8 mouse cellular contexts compared by ENCODE assay signal in the genomic region with DNA sequence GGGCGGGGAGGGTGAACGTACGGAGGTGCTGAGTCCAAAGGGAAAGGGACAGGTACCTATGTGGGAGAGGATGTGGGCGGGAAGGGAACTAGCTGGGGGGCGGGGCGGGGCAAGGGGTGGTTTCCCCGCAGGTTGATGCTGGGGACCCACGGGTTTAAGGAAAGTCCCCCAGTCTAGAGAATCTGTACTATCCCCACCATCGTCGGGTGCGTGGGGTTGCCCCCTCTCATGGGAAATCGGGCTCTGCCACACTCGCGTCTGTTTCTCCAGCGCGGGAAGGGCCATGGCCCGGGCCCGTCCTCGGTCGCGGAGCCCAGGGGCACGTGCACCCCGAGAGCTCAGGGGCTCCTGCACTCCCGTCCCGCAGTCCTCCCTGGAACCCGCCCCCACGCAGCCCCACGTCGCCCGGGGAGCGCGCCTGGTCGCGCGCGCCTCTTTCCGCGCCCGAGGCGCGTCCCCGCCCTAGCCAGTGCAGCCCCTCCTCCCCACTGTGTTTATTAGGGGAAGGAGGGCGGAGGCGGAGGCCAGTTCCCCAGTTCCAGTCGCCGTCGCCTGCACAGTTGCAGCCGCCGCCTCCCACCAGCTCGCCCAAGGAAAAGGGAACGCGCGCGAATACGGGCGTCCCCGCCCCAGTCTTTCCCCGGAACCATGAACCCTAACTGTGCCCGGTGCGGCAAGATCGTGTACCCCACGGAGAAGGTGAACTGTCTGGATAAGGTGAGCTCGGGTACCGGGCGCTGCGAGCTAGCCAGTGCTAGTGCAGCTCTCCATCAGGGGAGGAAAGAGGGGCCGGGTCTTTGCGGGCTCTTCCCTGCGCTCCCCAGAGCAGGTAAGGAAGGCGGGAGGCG. TPM values are rescaled to one million over a fixed set of nuclear protein-coding genes. Genes with fewer than 3 reads are reported as not detected.
A peak's percentile ranks its signal among the peaks of the same experiment; 100 is the strongest.
DNase-seq lines count a peak whose midpoint lies in the region; ATAC-seq and TF ChIP-seq lines count a peak whose summit lies in the region.

No protein-coding gene starts in this region.

- peak overlapping the region; percentile 84 to 85 for H3K4me3 ChIP-seq in heart, embryonic 14.5 days (ENCODE audit: control insufficient read depth in 1 of 2, insufficient read depth in 1 of 2, low read depth in 1 of 2, low read length in 2 of 2)
- peak overlapping the region; percentile 69 for H3K4me3 ChIP-seq in liver, embryonic 12.5 days
- peak overlapping the region; percentile 97 for H3K4me3 ChIP-seq in myocyte

- peaks cover 19 to 38% of the 10 kb centered on the region in 2 experiments for H3K4me1 ChIP-seq in heart, embryonic 14.5 days (ENCODE audit: control insufficient read depth in 2 of 2, insufficient read depth in 2 of 2, low read length in 2 of 2)
- H3K4me1 ChIP-seq in liver, embryonic 12.5 days = peaks cover 71% of the 10 kb centered on the region

- peak overlapping the region; percentile 39 for H3ac ChIP-seq in myocyte (ENCODE audit: control insufficient read depth, insufficient read length)

- peak; percentile 70 for ATAC-seq in erythroid progenitor cell, adult 5-6 weeks (replicated peaks; ENCODE audit: low FRiP score, poor library complexity, severe bottlenecking)
- peak; percentile 76 for ATAC-seq in heart, embryonic 14.5 days (ENCODE audit: insufficient number of reproducible peaks, insufficient read depth, low FRiP score, low read depth)
- peak; percentile 76 for ATAC-seq in liver, embryonic 12.5 days

- peaks cover 40% of the 10 kb centered on the region for H3K79me2 ChIP-seq in myocyte (ENCODE audit: control insufficient read depth, insufficient read depth)

- peak overlapping the region; percentile 71 for H3K4me2 ChIP-seq in heart, embryonic 14.5 days (ENCODE audit: low read length)
- peak overlapping the region; percentile 98 for H3K4me2 ChIP-seq in liver, embryonic 12.5 days
- peak overlapping the region; percentile 80 for H3K4me2 ChIP-seq in myocyte (ENCODE audit: low read depth)

- peak overlapping the region; percentile 90 for H3K9ac ChIP-seq in heart, embryonic 14.5 days (ENCODE audit: low read length)
- peak overlapping the region; percentile 77 for H3K9ac ChIP-seq in liver, embryonic 12.5 days

- peak overlapping the region; percentile 87 to 94 for H3K27ac ChIP-seq in heart, embryonic 14.5 days (replicated peaks in 1 of 2; ENCODE audit: control insufficient read depth in 1 of 2, insufficient read depth in 1 of 2, low read depth in 2 of 2, low read length in 2 of 2)
- peak overlapping the region; percentile 85 for H3K27ac ChIP-seq in liver, embryonic 12.5 days

- no peaks in the 10 kb centered on the region for H3K36me3 ChIP-seq in heart, embryonic 14.5 days (ENCODE audit: control insufficient read depth, insufficient read depth, low read length)
- no peaks in the 10 kb centered on the region for H3K36me3 ChIP-seq in liver, embryonic 12.5 days
- H3K36me3 ChIP-seq in myocyte (ENCODE audit: control insufficient read depth, insufficient read depth) = no peaks in the 10 kb centered on the region
- H3K36me3 ChIP-seq in splenic B cell, adult 2 months (ENCODE audit: control insufficient read depth, insufficient read depth, low read length, poor library complexity, severe bottlenecking) = no peaks in the 10 kb centered on the region; the same call in 1 of the 2 replicates

- no peaks in the 10 kb centered on the region for H3K27me3 ChIP-seq in heart, embryonic 14.5 days (ENCODE audit: control insufficient read depth, insufficient read depth, low read length)
- H3K27me3 ChIP-seq in liver, embryonic 12.5 days (replicated peaks) = no peaks in the 10 kb centered on the region
- H3K27me3 ChIP-seq in myocyte (ENCODE audit: control insufficient read depth, insufficient read depth, insufficient read length) = no peaks in the 10 kb centered on the region
- H3K27me3 ChIP-seq in splenic B cell, adult 2 months (ENCODE audit: control insufficient read depth, insufficient read depth, low read length, poor library complexity, severe bottlenecking) = no peaks in the 10 kb centered on the region

- peak; percentile 90 for DNase-seq in CD4-positive helper T cell, adult 2 months (ENCODE audit: low read depth, low spot score)
- peak; percentile 92 for DNase-seq in brain, embryonic 14.5 days (ENCODE audit: low read depth)
- peak; percentile 90 for DNase-seq in kidney, postnatal 10 days
- DNase-seq in splenic B cell, adult 2 months (ENCODE audit: low read depth, low spot score) = peak; percentile 87

- under 1% methylated on average over 68 of the region's 71 CpGs for WGBS in heart, embryonic 14.5 days
- WGBS in liver, embryonic 12.5 days (ENCODE audit: insufficient replicate concordance) = under 1% methylated on average over 69 of the region's 71 CpGs

- peak; percentile 70 for TF ChIP-seq POLR2A in brain, embryonic 14.5 days (IDR thresholded peaks at IDR 0.05; ENCODE audit: borderline replicate concordance, extremely low read depth, insufficient read depth, insufficient read length, poor library complexity, severe bottlenecking)
- TF ChIP-seq POLR2A in myocyte (IDR thresholded peaks at IDR 0.05; ENCODE audit: insufficient read length, low read depth) = peak; percentile 73

- no peaks in the 10 kb centered on the region for H3K9me3 ChIP-seq in heart, embryonic 14.5 days (ENCODE audit: control insufficient read depth, low read length)
- no peaks in the 10 kb centered on the region for H3K9me3 ChIP-seq in liver, embryonic 12.5 days (replicated peaks)

- no peak for TF ChIP-seq CTCF in brain, embryonic 14.5 days (IDR thresholded peaks at IDR 0.05; ENCODE audit: borderline replicate concordance, extremely low read depth, insufficient read depth, insufficient read length)

TF ChIP-seq in myocyte, 11 proteins besides CTCF, POLR2A, EP300 and RAD21:
- TF ChIP-seq POLR2AphosphoS2 (IDR thresholded peaks at IDR 0.05; ENCODE audit: insufficient read length, low read depth) (peak; percentile 77), USF1 (IDR thresholded peaks at IDR 0.05; ENCODE audit: low read depth) (no peak)

RNA-seq across cellular contexts. Expression of a gene that starts 0.6 kb away (rescaled TPM):
- 91.7 and 139 TPM in 2 replicates for polyA plus RNA-seq in brain, embryonic 14.5 days (2012; rRNA removed)
- 28.9 and 33.5 TPM in 2 replicates for total RNA-seq in erythroid progenitor cell, adult 5-6 weeks (2015; ENCODE audit: low replicate concordance)
- total RNA-seq in erythroid progenitor cell, adult 5-6 weeks (2017; ENCODE audit: low replicate concordance) = 14.8 and 57.0 TPM in 2 replicates
- polyA plus RNA-seq in heart, embryonic 14.5 days (2014; fragmentation: Nextera tagmentation; extraction: Ambion mirVana) = 26.5 and 28.1 TPM in 2 replicates
- polyA plus RNA-seq in liver, embryonic 12.5 days (2016; fragmentation: Nextera tagmentation; extraction: Ambion mirVana) = 36.9 and 37.6 TPM in 2 replicates
- polyA plus RNA-seq in myocyte (2012; fragmentation: generic; extraction: Trizol) = 82.6 TPM

RNA-seq across cellular contexts. Expression of a gene that starts 17.1 kb away (rescaled TPM):
- 396 and 444 TPM in 2 replicates for polyA plus RNA-seq in brain, embryonic 14.5 days (2012; rRNA removed)
- total RNA-seq in erythroid progenitor cell, adult 5-6 weeks (2015; ENCODE audit: low replicate concordance) = 324 and 337 TPM in 2 replicates
- total RNA-seq in erythroid progenitor cell, adult 5-6 weeks (2017; ENCODE audit: low replicate concordance) = 331 and 402 TPM in 2 replicates
- polyA plus RNA-seq in heart, embryonic 14.5 days (2014; fragmentation: Nextera tagmentation; extraction: Ambion mirVana) = 499 and 536 TPM in 2 replicates
- 462 and 473 TPM in 2 replicates for polyA plus RNA-seq in liver, embryonic 12.5 days (2016; fragmentation: Nextera tagmentation; extraction: Ambion mirVana)
- polyA plus RNA-seq in myocyte (2012; fragmentation: generic; extraction: Trizol) = 1,321 TPM

RNA-seq across cellular contexts. Expression of a gene that starts 23.7 kb away (rescaled TPM):
- 0.46 and 0.69 TPM in 2 replicates for polyA plus RNA-seq in brain, embryonic 14.5 days (2012; rRNA removed)
- not detected in 2 replicates for total RNA-seq in erythroid progenitor cell, adult 5-6 weeks (2015; ENCODE audit: low replicate concordance)
- total RNA-seq in erythroid progenitor cell, adult 5-6 weeks (2017; ENCODE audit: low replicate concordance) = not detected in 2 replicates
- not detected in 2 replicates for polyA plus RNA-seq in heart, embryonic 14.5 days (2014; fragmentation: Nextera tagmentation; extraction: Ambion mirVana)
- not detected in 2 replicates for polyA plus RNA-seq in liver, embryonic 12.5 days (2016; fragmentation: Nextera tagmentation; extraction: Ambion mirVana)
- polyA plus RNA-seq in myocyte (2012; fragmentation: generic; extraction: Trizol) = 0.07 TPM

RNA-seq across cellular contexts. Expression of a gene that starts 33.0 kb away (rescaled TPM):
- polyA plus RNA-seq in brain, embryonic 14.5 days (2012; rRNA removed) = 19.7 and 21.2 TPM in 2 replicates
- 8.3 and 13.8 TPM in 2 replicates for total RNA-seq in erythroid progenitor cell, adult 5-6 weeks (2015; ENCODE audit: low replicate concordance)
- 8.8 and 19.1 TPM in 2 replicates for total RNA-seq in erythroid progenitor cell, adult 5-6 weeks (2017; ENCODE audit: low replicate concordance)
- polyA plus RNA-seq in heart, embryonic 14.5 days (2014; fragmentation: Nextera tagmentation; extraction: Ambion mirVana) = 9.0 and 9.8 TPM in 2 replicates
- 10.7 and 10.9 TPM in 2 replicates for polyA plus RNA-seq in liver, embryonic 12.5 days (2016; fragmentation: Nextera tagmentation; extraction: Ambion mirVana)
- polyA plus RNA-seq in myocyte (2012; fragmentation: generic; extraction: Trizol) = 8.9 TPM

RNA-seq across cellular contexts. Expression of a gene that starts 41.2 kb away (rescaled TPM):
- 26.7 and 27.3 TPM in 2 replicates for polyA plus RNA-seq in brain, embryonic 14.5 days (2012; rRNA removed)
- total RNA-seq in erythroid progenitor cell, adult 5-6 weeks (2015; ENCODE audit: low replicate concordance) = not detected in 2 replicates
- total RNA-seq in erythroid progenitor cell, adult 5-6 weeks (2017; ENCODE audit: low replicate concordance) = not detected in 2 replicates
- 4.2 and 5.5 TPM in 2 replicates for polyA plus RNA-seq in heart, embryonic 14.5 days (2014; fragmentation: Nextera tagmentation; extraction: Ambion mirVana)
- 1.1 and 1.3 TPM in 2 replicates for polyA plus RNA-seq in liver, embryonic 12.5 days (2016; fragmentation: Nextera tagmentation; extraction: Ambion mirVana)
- polyA plus RNA-seq in myocyte (2012; fragmentation: generic; extraction: Trizol) = 1.9 TPM

Comparison
In these comparisons a context has a peak if more than half of its experiments do, and no peak if none do; other contexts are left out.
1. Peak in every context shown above with its lines: DNase-seq, ATAC-seq, H3K4me3 ChIP-seq and H3K27ac ChIP-seq.